Mouse (Mus musculus): ENCODE measurements around the gene Pde6c. TPM values are rescaled to one million over a fixed set of nuclear protein-coding genes. Genes with fewer than 3 reads are reported as not detected.

Gene Pde6c
- total and polyA plus RNA-seq, 3 experiments, result not detected

GRCm38 (mm10) chr19:38107871-38108270 lies 24.7 kb upstream of the Pde6c start:
- in situ Hi-C loops (cut with MboI; ENCODE audit: low pct_ligation_motif_present, low pct_unique_long_range_greater_than_20kb, low sequenced_read_pairs), result no loop called here

GRCm38 (mm10) chr19:38109506-38110242 lies 22.9 kb upstream of the Pde6c start:
- H3K36me3 ChIP-seq (replicated peaks in 1 of 2; ENCODE audit: control insufficient read depth in 1 of 2, insufficient read depth in 1 of 2, low read length in 1 of 2), result no peaks in the 10 kb centered on the region
- in situ Hi-C loops (cut with MboI; ENCODE audit: low pct_ligation_motif_present, low pct_unique_long_range_greater_than_20kb, low sequenced_read_pairs) (no loop called here), dilution Hi-C loops (cut with MboI; ENCODE audit: extremely low pct_ligation_motif_present, extremely low pct_unique_long_range_greater_than_20kb, low sequenced_read_pairs) (no loop called here)
- H3K4me3 ChIP-seq (replicated peaks in 1 of 3; ENCODE audit: low read depth in 2 of 3, low read length in 2 of 3, poor library complexity in 1 of 3), result no peak overlapping the region
- H3K27me3 ChIP-seq (replicated peaks), result no peaks in the 10 kb centered on the region
- H3K9me3 ChIP-seq (replicated peaks; ENCODE audit: low read length), result no peaks in the 10 kb centered on the region
- no peak overlapping the region for H3K4me2 ChIP-seq (ENCODE audit: insufficient read depth, low read depth, poor library complexity, severe bottlenecking)
- H3K27ac ChIP-seq (ENCODE audit: insufficient read depth, low read depth), result no peak overlapping the region
- no peak overlapping the region for H3K9ac ChIP-seq (ENCODE audit: insufficient read depth, low read depth)
- H3K79me2 ChIP-seq (replicated peaks; ENCODE audit: control insufficient read depth, extremely low read depth, insufficient read depth, poor library complexity, severe bottlenecking), result no peaks in the 10 kb centered on the region
- peaks cover 4 to 35% of the 10 kb centered on the region in 2 experiments; a peak in 3 of 4 replicates for H3K4me1 ChIP-seq (ENCODE audit: control insufficient read depth in 1 of 2, insufficient read depth in 2 of 2)
- no peak for TF ChIP-seq ZC3H11A (IDR thresholded peaks at IDR 0.05; ENCODE audit: low read depth, low read length)
- 0 out of 2 replicates have a peak, but pooled peaks have one; percentile 14 for TF ChIP-seq BHLHE40 (IDR thresholded peaks at IDR 0.05; ENCODE audit: low read depth, low read length)
- TF ChIP-seq TBP (conservative IDR thresholded peaks at IDR 0.05; ENCODE audit: low read depth, low read length), result no peak
- TF ChIP-seq PAX5 (IDR thresholded peaks at IDR 0.05; ENCODE audit: low read length), result no peak
- TF ChIP-seq ETS1 (conservative IDR thresholded peaks at IDR 0.05; ENCODE audit: low read depth, low read length), result 0 out of 2 replicates have a peak, but pooled peaks have one; percentile 13
- TF ChIP-seq MAZ (IDR thresholded peaks at IDR 0.05; ENCODE audit: low read depth, low read length), result no peak
- peak; percentile 49 for TF ChIP-seq EP300 (IDR thresholded peaks at IDR 0.05; ENCODE audit: low read length)
- TF ChIP-seq MEF2A (IDR thresholded peaks at IDR 0.05; ENCODE audit: borderline replicate concordance, low read depth, low read length), result peak; percentile 32; the same call in 1 of the 2 replicates
- peak; percentile 29 for DNase-seq (ENCODE audit: extremely low read depth)

More at GRCm38 (mm10) chr19:38107871-38108270, 24.7 kb upstream of the Pde6c start:
- no peak overlapping the region for H3K9ac ChIP-seq (ENCODE audit: insufficient read depth, low read depth)
- H3K9me3 ChIP-seq (replicated peaks; ENCODE audit: low read length), result no peaks in the 10 kb centered on the region
- H3K4me2 ChIP-seq (ENCODE audit: insufficient read depth, low read depth, poor library complexity, severe bottlenecking), result no peak overlapping the region
- peaks cover 4 to 35% of the 10 kb centered on the region in 2 experiments; a peak in 3 of 4 replicates for H3K4me1 ChIP-seq (ENCODE audit: control insufficient read depth in 1 of 2, insufficient read depth in 2 of 2)
- TF ChIP-seq TBP (conservative IDR thresholded peaks at IDR 0.05; ENCODE audit: low read depth, low read length), result no peak
- no peak for TF ChIP-seq GABPA (IDR thresholded peaks at IDR 0.05; ENCODE audit: insufficient replicate concordance, low read depth, low read length)
- no peak for TF ChIP-seq ZNF384 (IDR thresholded peaks at IDR 0.05; ENCODE audit: low read depth, low read length)
- no peak for TF ChIP-seq ZC3H11A (IDR thresholded peaks at IDR 0.05; ENCODE audit: low read depth, low read length)
- no peak for TF ChIP-seq USF1 (IDR thresholded peaks at IDR 0.05; ENCODE audit: low read depth, low read length)
- no peak for TF ChIP-seq EP300 (IDR thresholded peaks at IDR 0.05; ENCODE audit: low read length)
- no peak for TF ChIP-seq RAD21 (IDR thresholded peaks at IDR 0.05; ENCODE audit: low read depth, low read length)
- TF ChIP-seq BHLHE40 (IDR thresholded peaks at IDR 0.05; ENCODE audit: low read depth, low read length), result no peak
- no peak for TF ChIP-seq JUN (IDR thresholded peaks at IDR 0.05; ENCODE audit: insufficient read depth, low read depth, low read length)
- no peak for TF ChIP-seq JUND (conservative IDR thresholded peaks at IDR 0.05; ENCODE audit: low read depth, low read length)
- TF ChIP-seq MYC (IDR thresholded peaks at IDR 0.05; ENCODE audit: low read depth, low read length), result no peak
- TF ChIP-seq ZMIZ1 (IDR thresholded peaks at IDR 0.05; ENCODE audit: low read depth, low read length), result no peak
- no peak for TF ChIP-seq MXI1 (IDR thresholded peaks at IDR 0.05; ENCODE audit: low read depth, low read length)
- no peak for TF ChIP-seq NELFE (IDR thresholded peaks at IDR 0.05; ENCODE audit: low read depth, low read length)
- TF ChIP-seq MAZ (IDR thresholded peaks at IDR 0.05; ENCODE audit: low read depth, low read length), result no peak
- TF ChIP-seq POLR2A (IDR thresholded peaks at IDR 0.05; ENCODE audit: low read depth, low read length), result no peak
- TF ChIP-seq KAT2A (IDR thresholded peaks at IDR 0.05; ENCODE audit: insufficient replicate concordance, low read length), result no peak
- TF ChIP-seq CHD2 (IDR thresholded peaks at IDR 0.05; ENCODE audit: low read length), result no peak
- TF ChIP-seq HCFC1 (IDR thresholded peaks at IDR 0.05; ENCODE audit: low read depth, low read length), result no peak
- TF ChIP-seq RCOR1 (conservative IDR thresholded peaks at IDR 0.05; ENCODE audit: low read depth, low read length), result no peak
- dilution Hi-C loops (cut with MboI; ENCODE audit: extremely low pct_ligation_motif_present, extremely low pct_unique_long_range_greater_than_20kb, low sequenced_read_pairs), result no loop called here
- H3K4me3 ChIP-seq (replicated peaks in 1 of 3; ENCODE audit: low read depth in 2 of 3, low read length in 2 of 3, poor library complexity in 1 of 3), result no peak overlapping the region
- no peaks in the 10 kb centered on the region for H3K79me2 ChIP-seq (replicated peaks; ENCODE audit: control insufficient read depth, extremely low read depth, insufficient read depth, poor library complexity, severe bottlenecking)
- no peak for DNase-seq (ENCODE audit: extremely low read depth)
- H3K36me3 ChIP-seq (replicated peaks in 1 of 2; ENCODE audit: control insufficient read depth in 1 of 2, insufficient read depth in 1 of 2, low read length in 1 of 2), result no peaks in the 10 kb centered on the region
- no peak overlapping the region for H3K27ac ChIP-seq (ENCODE audit: insufficient read depth, low read depth)
- no peaks in the 10 kb centered on the region for H3K27me3 ChIP-seq (replicated peaks)
